Mouse (Mus musculus) lung, postnatal 0 days (tissue): ENCODE data around the gene Cd47. TPM values are rescaled to one million over a fixed set of nuclear protein-coding genes. Genes with fewer than 3 reads are reported as not detected.

Experiments used
- ATAC-seq: fragments of 200-750 bp; cut with Nextera tagmentation; 2 replicates; pipeline ENCODE4 v1.8.0; 2017; ENCODE audit warnings: moderate library complexity
- DNase-seq: peaks from one replicate; pipeline ENCODE4 v3.0.0-alpha.2; 2016; ENCODE audit warnings: low spot score
- H3K27ac ChIP-seq: fragments of 300-500 bp; sonication (generic); 2 replicates; pipeline ENCODE4 v1.5.1; 2014; ENCODE audit warnings: antibody characterized with exemption, mild to moderate bottlenecking, low read length, mixed read lengths
- H3K27me3 ChIP-seq: fragments of 300-500 bp; sonication (generic); replicated peaks from 2 replicates; pipeline ENCODE4 v1.6.1; 2014; ENCODE audit warnings: low read length, mixed read lengths; ENCODE audit not compliant: insufficient read depth
- H3K36me3 ChIP-seq: fragments of 300-500 bp; sonication (generic); 2 replicates; pipeline ENCODE4 v1.6.1; 2014; ENCODE audit warnings: low read length, mixed read lengths; ENCODE audit not compliant: insufficient read depth
- H3K4me1 ChIP-seq: fragments of 300-500 bp; sonication (generic); 2 replicates; pipeline ENCODE4 v1.6.1; 2014; ENCODE audit warnings: antibody characterized with exemption, low read depth, low read length, mixed read lengths; ENCODE audit not compliant: insufficient read depth
- H3K4me2 ChIP-seq: fragments of 300-500 bp; sonication (generic); replicated peaks from 2 replicates; pipeline ENCODE4 v1.6.1; 2014; ENCODE audit warnings: low read depth, mild to moderate bottlenecking, low read length, moderate library complexity, mixed read lengths
- H3K4me3 ChIP-seq: fragments of 300-500 bp; sonication (generic); 2 replicates; pipeline ENCODE4 v1.5.1; 2014; ENCODE audit warnings: low read depth, low read length
- H3K9ac ChIP-seq: fragments of 300-500 bp; sonication (generic); replicated peaks from 2 replicates; pipeline ENCODE4 v1.6.1; 2014; ENCODE audit warnings: low read depth, mild to moderate bottlenecking
- H3K9me3 ChIP-seq: fragments of 300-500 bp; sonication (generic); 2 replicates; pipeline ENCODE4 v1.6.1; 2016; ENCODE audit warnings: low read length, mixed read lengths
- CTCF ChIP-seq: IDR thresholded peaks from 2 replicates; pipeline ENCODE4 v1.5.1; 2016; ENCODE audit warnings: antibody characterized with exemption, mild to moderate bottlenecking
- EP300 ChIP-seq: IDR thresholded peaks from 2 replicates; pipeline ENCODE4 v1.6.1; 2016; ENCODE audit warnings: antibody characterized with exemption, mild to moderate bottlenecking, control low read depth
- WGBS: fragments of 180-500 bp; shearing (Covaris S2); extraction: QIAGEN DNeasy Blood & Tissue Kit; methylation state at CpG from one replicate; pipeline ENCODE4 v1.1.7; 2014; 5-methylcytosine and 5-hydroxymethylcytosine counted together
- polyA plus RNA-seq: library from polyadenylated mRNA; unstranded; fragments of >200 nt; fragmentation: Nextera tagmentation; extraction: Ambion mirVana; gene quantifications from 2 replicates; pipeline ENCODE4 v1.2.1, GENCODE M21; 2015

Gene Cd47
- polyA plus RNA-seq, 1 experiment from 2014 or later = 219 TPM

DNA sequence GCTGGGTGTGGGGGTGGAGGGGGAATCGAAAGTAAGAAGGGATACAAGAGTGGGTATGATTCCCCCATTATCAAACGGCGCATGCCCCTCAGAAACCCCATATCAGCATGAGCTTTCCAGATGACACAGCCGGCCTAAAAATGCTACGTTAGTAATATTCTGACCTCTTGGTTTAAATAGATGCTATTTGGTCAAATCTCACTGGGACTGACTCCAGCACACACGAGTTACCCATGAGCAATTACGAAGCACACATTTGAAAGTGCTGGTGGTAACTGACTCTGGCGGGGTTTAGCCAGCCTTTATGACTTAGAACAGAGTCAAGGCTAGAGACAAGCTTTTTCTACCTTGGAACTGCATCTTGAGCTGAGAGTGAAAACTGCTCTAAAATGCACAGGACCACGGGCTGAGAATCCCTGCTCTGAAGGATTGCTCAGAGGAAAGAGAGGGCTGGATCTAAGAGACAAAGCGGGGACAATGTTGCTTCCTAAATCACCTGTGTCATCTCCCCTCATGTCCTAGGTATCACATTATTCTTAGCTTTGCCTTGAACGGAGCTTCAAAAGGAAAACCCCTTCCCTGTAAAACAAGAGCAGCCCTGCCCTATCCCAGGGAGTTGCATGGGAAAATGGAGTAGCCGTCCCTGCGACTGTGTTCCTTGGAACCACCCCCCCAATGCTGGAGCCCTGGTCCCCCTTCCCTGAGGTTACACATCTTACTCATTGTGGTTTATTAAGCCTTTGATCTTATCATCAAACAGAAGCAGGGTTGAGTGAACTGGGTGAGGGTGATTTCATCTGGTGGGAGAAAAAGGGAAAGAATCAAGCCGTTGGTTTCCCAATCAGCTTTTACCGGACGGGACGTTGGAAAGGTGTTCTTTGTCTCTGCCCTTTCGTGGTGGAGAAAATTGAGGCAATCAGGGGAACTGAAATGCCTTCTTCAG, 26.0 kb upstream of the Cd47 start:
- H3K27ac ChIP-seq = no peak overlapping the region
- H3K36me3 ChIP-seq = no peaks in the 10 kb centered on the region
- no peak overlapping the region for H3K4me3 ChIP-seq
- no peak for DNase-seq
- H3K4me1 ChIP-seq = no peaks in the 10 kb centered on the region
- no peaks in the 10 kb centered on the region for H3K27me3 ChIP-seq
- H3K4me2 ChIP-seq = no peak overlapping the region
- 79% methylated on average over 18 of the region's 18 CpGs for WGBS
- no peaks in the 10 kb centered on the region for H3K9me3 ChIP-seq
- no peak for ATAC-seq
- TF ChIP-seq EP300 = no peak
- no peak for TF ChIP-seq CTCF
- no peak overlapping the region for H3K9ac ChIP-seq

- ATAC-seq = no peak
- Histone ChIP-seq H3K4me2 (no peak overlapping the region), H3K27me3 (no peaks in the 10 kb centered on the region), H3K4me3 (no peak overlapping the region), H3K4me1 (no peaks in the 10 kb centered on the region), H3K9ac (no peak overlapping the region), H3K36me3 (no peaks in the 10 kb centered on the region), H3K27ac (no peak overlapping the region), H3K9me3 (no peaks in the 10 kb centered on the region)
- no peak for TF ChIP-seq CTCF
- TF ChIP-seq EP300 = no peak
- no peak for DNase-seq
- 77% methylated on average over 22 of the region's 22 CpGs for WGBS
These were observed 25.0 kb upstream of the Cd47 start for GRCm38 (mm10) chr16:49775002-49775966.

DNA sequence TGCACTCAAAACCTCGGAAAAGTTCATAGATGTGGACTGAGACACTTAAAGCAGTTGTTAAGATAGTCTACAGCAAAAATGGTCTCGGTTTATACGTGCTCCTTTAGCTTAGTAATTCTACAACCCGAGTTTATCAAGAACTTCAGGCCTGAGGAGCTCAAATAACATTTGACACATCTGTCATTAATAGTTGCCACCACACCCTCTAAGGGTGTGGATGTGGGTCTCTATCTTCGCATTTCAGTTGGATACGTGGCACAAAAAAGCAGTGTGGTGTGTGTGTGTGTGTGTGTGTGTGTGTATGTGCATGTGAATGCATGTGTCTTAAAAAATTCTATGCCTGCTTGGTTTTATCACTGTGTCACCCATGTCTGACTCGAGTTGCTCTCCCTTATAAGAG, 23.4 kb upstream of the Cd47 start:
- Histone ChIP-seq H3K36me3 (no peaks in the 10 kb centered on the region), H3K9me3 (no peaks in the 10 kb centered on the region), H3K4me2 (no peak overlapping the region), H3K27me3 (no peaks in the 10 kb centered on the region), H3K27ac (no peak overlapping the region), H3K9ac (no peak overlapping the region), H3K4me1 (no peaks in the 10 kb centered on the region), H3K4me3 (no peak overlapping the region)
- WGBS = 61% methylated on average over 7 of the region's 7 CpGs
- TF ChIP-seq EP300 (no peak), CTCF (no peak)
- DNase-seq (no peak), ATAC-seq (no peak)

DNA sequence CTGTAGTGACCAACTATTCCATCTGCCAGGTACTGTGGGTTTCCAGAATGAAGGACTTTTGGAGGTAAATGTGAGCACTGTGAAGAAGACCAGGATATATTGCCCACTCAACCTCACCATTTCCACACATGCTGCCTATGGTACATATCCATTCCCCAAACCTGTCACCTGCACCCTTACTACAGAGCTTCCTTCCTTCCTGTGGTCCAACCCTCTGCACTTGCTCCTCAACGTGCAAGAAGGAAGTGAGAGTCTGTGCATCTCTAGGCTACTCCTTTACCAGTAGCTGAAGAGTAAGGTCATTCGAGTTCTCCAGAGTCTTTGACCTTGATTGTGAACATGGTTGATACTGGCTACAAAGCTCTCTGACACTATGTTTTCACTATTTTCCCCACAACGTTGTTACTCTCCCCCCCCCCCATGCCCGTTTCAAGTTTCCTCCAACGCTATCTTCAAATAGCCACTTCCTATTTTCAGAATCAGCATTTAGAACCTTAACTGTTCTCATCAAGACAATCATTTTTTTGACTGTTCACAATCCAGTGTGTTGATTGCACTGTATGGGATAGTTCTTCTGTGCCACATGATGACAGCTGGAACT, 18.7 kb upstream of the Cd47 start:
- no peaks in the 10 kb centered on the region for H3K36me3 ChIP-seq
- H3K27me3 ChIP-seq = no peaks in the 10 kb centered on the region
- 66% methylated on average over 5 of the region's 5 CpGs for WGBS
- H3K4me2 ChIP-seq = no peak overlapping the region
- no peaks in the 10 kb centered on the region for H3K9me3 ChIP-seq
- no peak overlapping the region for H3K4me3 ChIP-seq
- H3K9ac ChIP-seq = no peak overlapping the region
- ATAC-seq = no peak
- no peak for DNase-seq
- no peak overlapping the region for H3K27ac ChIP-seq
- TF ChIP-seq EP300 (no peak), CTCF (no peak)
- H3K4me1 ChIP-seq = no peaks in the 10 kb centered on the region

DNA sequence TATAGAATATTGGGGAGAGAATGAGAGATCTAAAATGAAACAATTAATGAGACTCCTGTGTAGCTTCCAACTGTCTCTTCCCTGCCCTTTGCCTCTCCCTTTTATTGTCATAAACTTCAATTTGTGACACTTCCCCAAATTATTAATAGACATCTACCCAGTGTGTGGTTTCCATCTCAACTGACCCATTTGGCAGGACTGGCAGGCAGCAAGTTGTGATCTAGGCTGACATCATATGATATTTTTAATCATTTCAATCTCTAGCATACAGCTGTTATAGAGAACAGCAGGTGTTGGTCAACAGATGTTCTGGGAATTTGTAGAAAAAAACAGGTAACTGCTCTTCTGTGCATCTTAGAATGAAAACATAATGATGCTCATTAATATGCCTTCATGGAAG, 17.0 kb upstream of the Cd47 start:
- Histone ChIP-seq H3K27me3 (no peaks in the 10 kb centered on the region), H3K27ac (no peak overlapping the region), H3K4me1 (no peaks in the 10 kb centered on the region), H3K9ac (no peak overlapping the region), H3K36me3 (no peaks in the 10 kb centered on the region), H3K9me3 (no peaks in the 10 kb centered on the region), H3K4me3 (no peak overlapping the region), H3K4me2 (no peak overlapping the region)
- TF ChIP-seq CTCF (no peak), EP300 (no peak)
- DNase-seq (no peak), ATAC-seq (no peak)

DNA sequence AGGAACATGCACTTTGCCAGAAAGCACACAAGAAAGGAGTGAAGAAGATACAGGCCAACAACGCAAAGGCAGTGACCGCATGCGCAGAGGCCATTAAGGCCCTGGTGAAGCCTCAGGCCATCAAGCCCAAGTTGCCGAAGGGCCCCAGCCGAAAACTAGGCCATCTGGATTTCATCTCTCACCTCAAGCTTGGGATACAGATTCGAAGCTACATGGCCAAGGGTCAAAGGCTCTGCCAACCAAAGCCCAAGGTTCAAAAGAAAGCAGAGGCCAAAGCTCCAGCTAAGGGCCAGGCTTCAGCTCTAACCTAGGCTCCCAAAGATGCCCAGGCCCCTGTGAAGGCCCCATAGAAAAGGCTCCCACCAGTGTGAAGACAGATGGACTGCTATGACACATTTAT, 14.2 kb upstream of the Cd47 start:
- H3K27me3 ChIP-seq = no peaks in the 10 kb centered on the region
- H3K9ac ChIP-seq = no peak overlapping the region
- DNase-seq (no peak), ATAC-seq (no peak)
- 92% methylated on average over 6 of the region's 6 CpGs for WGBS
- H3K9me3 ChIP-seq = no peaks in the 10 kb centered on the region
- H3K36me3 ChIP-seq = no peaks in the 10 kb centered on the region
- no peak overlapping the region for H3K4me3 ChIP-seq
- TF ChIP-seq EP300 (no peak), CTCF (no peak)
- H3K27ac ChIP-seq = no peak overlapping the region
- H3K4me1 ChIP-seq = no peaks in the 10 kb centered on the region
- no peak overlapping the region for H3K4me2 ChIP-seq
